Comparison of ENCODE assay signal across 8 mouse cellular contexts in the genomic region with DNA sequence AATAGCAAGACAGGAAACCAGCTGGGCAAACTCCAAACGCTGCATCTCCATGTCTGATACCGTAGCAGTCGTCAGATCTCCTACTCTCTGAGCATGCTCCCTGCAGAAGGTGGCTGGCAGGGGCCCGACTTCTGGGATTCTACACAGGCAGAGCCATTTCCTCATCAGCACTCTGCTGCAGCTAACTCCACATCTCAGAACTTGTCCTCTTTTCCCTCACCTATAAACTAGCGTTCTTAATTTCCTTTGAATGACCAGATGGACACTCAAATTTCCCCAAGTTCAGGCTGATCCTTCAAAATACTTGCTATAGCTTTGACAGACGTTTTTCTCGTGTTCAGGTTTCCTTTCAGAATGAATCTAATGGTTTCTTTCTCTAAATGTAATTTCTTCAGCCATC. TPM values are rescaled to one million over a fixed set of nuclear protein-coding genes. Genes with fewer than 3 reads are reported as not detected.
DNase-seq lines count a peak whose midpoint lies in the region; ATAC-seq and TF ChIP-seq lines count a peak whose summit lies in the region.

No protein-coding gene starts in this region.

- H3K4me2 ChIP-seq in forebrain, embryonic 11.5 days (ENCODE audit: low read depth, low read length, severe bottlenecking): peak overlapping the region; percentile 72
- peak overlapping the region; percentile 84 for H3K4me2 ChIP-seq in limb, embryonic 13.5 days (replicated peaks)
- H3K4me2 ChIP-seq in stomach, embryonic 16.5 days (ENCODE audit: low read depth, low read length): peak overlapping the region; percentile 81

- no peak for TF ChIP-seq CTCF in E14TG2a.4 (conservative IDR thresholded peaks at IDR 0.05; ENCODE audit: low read length)

- peak overlapping the region; percentile 95; the same call in 1 of the 2 replicates for H3K27ac ChIP-seq in heart, embryonic 10.5 days
- no peak overlapping the region for H3K27ac ChIP-seq in forebrain, embryonic 11.5 days (ENCODE audit: low read depth, low read length)
- H3K27ac ChIP-seq in limb, embryonic 13.5 days: no peak overlapping the region
- H3K27ac ChIP-seq in stomach, embryonic 16.5 days (ENCODE audit: low read length): peak overlapping the region; percentile 90

- no peak for DNase-seq in heart, embryonic 10.5 days (ENCODE audit: low spot score)
- no peak for DNase-seq in heart, postnatal 4 days
- DNase-seq in forebrain, embryonic 11.5 days (ENCODE audit: low spot score): no peak
- DNase-seq in spleen, adult 18-20 months: no peak

- H3K36me3 ChIP-seq in heart, embryonic 10.5 days: no peaks in the 10 kb centered on the region
- peaks cover 9% of the 10 kb centered on the region; the same call in 1 of the 2 replicates for H3K36me3 ChIP-seq in E14TG2a.4 (ENCODE audit: insufficient read depth, low read length)
- no peaks in the 10 kb centered on the region for H3K36me3 ChIP-seq in forebrain, embryonic 11.5 days (ENCODE audit: control insufficient read depth, insufficient read depth, low read length)
- H3K36me3 ChIP-seq in limb, embryonic 13.5 days: no peaks in the 10 kb centered on the region
- H3K36me3 ChIP-seq in stomach, embryonic 16.5 days (ENCODE audit: control insufficient read depth, insufficient read depth, low read length): no peaks in the 10 kb centered on the region

- peaks cover 24% of the 10 kb centered on the region for H3K4me1 ChIP-seq in heart, embryonic 10.5 days
- H3K4me1 ChIP-seq in E14TG2a.4 (replicated peaks; ENCODE audit: low read depth, low read length): peaks cover 27% of the 10 kb centered on the region
- peaks cover 9% of the 10 kb centered on the region for H3K4me1 ChIP-seq in forebrain, embryonic 11.5 days (replicated peaks; ENCODE audit: control insufficient read depth, insufficient read depth, low read length)
- H3K4me1 ChIP-seq in limb, embryonic 13.5 days: peaks cover 25% of the 10 kb centered on the region
- peaks cover 16% of the 10 kb centered on the region for H3K4me1 ChIP-seq in stomach, embryonic 16.5 days (ENCODE audit: control insufficient read depth, insufficient read depth, low read length)

- WGBS in heart, embryonic 10.5 days: 47% methylated on average over 7 of the region's 7 CpGs
- WGBS in forebrain, embryonic 11.5 days: 64% methylated on average over 7 of the region's 7 CpGs
- 52% methylated on average over 7 of the region's 7 CpGs for WGBS in limb, embryonic 13.5 days
- 26% methylated on average over 7 of the region's 7 CpGs for WGBS in stomach, embryonic 16.5 days

- no peaks in the 10 kb centered on the region for H3K9me3 ChIP-seq in heart, embryonic 10.5 days
- no peaks in the 10 kb centered on the region for H3K9me3 ChIP-seq in E14TG2a.4 (ENCODE audit: low read length)
- no peaks in the 10 kb centered on the region for H3K9me3 ChIP-seq in forebrain, embryonic 11.5 days (ENCODE audit: control insufficient read depth, low read length)
- no peaks in the 10 kb centered on the region for H3K9me3 ChIP-seq in limb, embryonic 13.5 days
- H3K9me3 ChIP-seq in stomach, embryonic 16.5 days (replicated peaks; ENCODE audit: control insufficient read depth, low read length): no peaks in the 10 kb centered on the region

- H3K4me3 ChIP-seq in heart, embryonic 10.5 days: peak overlapping the region; percentile 89
- peak overlapping the region; percentile 97 for H3K4me3 ChIP-seq in E14TG2a.4 (replicated peaks; ENCODE audit: low read length)
- peak overlapping the region; percentile 91 for H3K4me3 ChIP-seq in forebrain, embryonic 11.5 days (ENCODE audit: low read depth, low read length)
- peak overlapping the region; percentile 98 for H3K4me3 ChIP-seq in limb, embryonic 13.5 days
- H3K4me3 ChIP-seq in stomach, embryonic 16.5 days (replicated peaks; ENCODE audit: low read length): peak overlapping the region; percentile 86

- no peak for ATAC-seq in forebrain, embryonic 11.5 days (replicated peaks; ENCODE audit: low FRiP score)
- ATAC-seq in limb, embryonic 13.5 days (ENCODE audit: low FRiP score, low read depth): no peak
- ATAC-seq in stomach, embryonic 16.5 days (ENCODE audit: insufficient read depth, low FRiP score): no peak
- ATAC-seq in inflammation-experienced regulatory T-cells, adult 6 months: no peak

- no peaks in the 10 kb centered on the region for H3K27me3 ChIP-seq in heart, embryonic 10.5 days (ENCODE audit: insufficient read depth, poor library complexity, severe bottlenecking)
- no peaks in the 10 kb centered on the region for H3K27me3 ChIP-seq in E14TG2a.4 (ENCODE audit: insufficient read depth, low read length)
- no peaks in the 10 kb centered on the region for H3K27me3 ChIP-seq in forebrain, embryonic 11.5 days (ENCODE audit: control insufficient read depth, insufficient read depth, low read length)
- no peaks in the 10 kb centered on the region for H3K27me3 ChIP-seq in limb, embryonic 13.5 days
- no peaks in the 10 kb centered on the region for H3K27me3 ChIP-seq in stomach, embryonic 16.5 days (ENCODE audit: control insufficient read depth, insufficient read depth, low read length)

- peak overlapping the region; percentile 78 for H3K9ac ChIP-seq in forebrain, embryonic 11.5 days (ENCODE audit: low read length)
- H3K9ac ChIP-seq in limb, embryonic 13.5 days: peak overlapping the region; percentile 79
- H3K9ac ChIP-seq in stomach, embryonic 16.5 days (ENCODE audit: low read length): peak overlapping the region; percentile 83

RNA-seq across cellular contexts. Expression of a gene that starts 1.1 kb away (rescaled TPM):
- polyA plus RNA-seq in heart, embryonic 10.5 days (2016; fragmentation: Nextera tagmentation; extraction: Ambion mirVana): 39.5 and 40.6 TPM in 2 replicates
- 10 to 100 TPM; 75.0 to 79.8 TPM for total RNA-seq in heart, postnatal 4 days (2021)
- 86.1 and 89.6 TPM in 2 replicates for polyA plus RNA-seq in forebrain, embryonic 11.5 days (2014; fragmentation: Nextera tagmentation; extraction: Ambion mirVana)
- polyA plus RNA-seq in limb, embryonic 13.5 days (2015; fragmentation: Nextera tagmentation; extraction: Ambion mirVana): 69.9 and 73.9 TPM in 2 replicates
- 41.0 and 42.9 TPM in 2 replicates for polyA plus RNA-seq in stomach, embryonic 16.5 days (2015; fragmentation: Nextera tagmentation; extraction: Ambion mirVana)
- 10 to 100 TPM; 13.2 to 14.9 (median 13.9) TPM for polyA plus RNA-seq in inflammation-experienced regulatory T-cells, adult 6 months (2017; shearing (Covaris generic))

RNA-seq across cellular contexts. Expression of a gene that starts 45.2 kb away (rescaled TPM):
- polyA plus RNA-seq in heart, embryonic 10.5 days (2016; fragmentation: Nextera tagmentation; extraction: Ambion mirVana): 29.1 and 34.1 TPM in 2 replicates
- 10 to 100 TPM; 34.2 to 35.8 TPM for total RNA-seq in heart, postnatal 4 days (2021)
- polyA plus RNA-seq in forebrain, embryonic 11.5 days (2014; fragmentation: Nextera tagmentation; extraction: Ambion mirVana): 66.3 and 67.5 TPM in 2 replicates
- 27.6 and 33.1 TPM in 2 replicates for polyA plus RNA-seq in limb, embryonic 13.5 days (2015; fragmentation: Nextera tagmentation; extraction: Ambion mirVana)
- polyA plus RNA-seq in stomach, embryonic 16.5 days (2015; fragmentation: Nextera tagmentation; extraction: Ambion mirVana): 17.3 and 23.1 TPM in 2 replicates
- 10 to 100 TPM; 59.5 to 72.4 (median 63.1) TPM for polyA plus RNA-seq in inflammation-experienced regulatory T-cells, adult 6 months (2017; shearing (Covaris generic))

Comparison
In these comparisons a context has a peak if more than half of its experiments do, and no peak if none do; other contexts are left out.
1. H3K27ac ChIP-seq: peak in heart, embryonic 10.5 days (single experiment) and stomach, embryonic 16.5 days (single experiment); none in forebrain, embryonic 11.5 days (single experiment) and limb, embryonic 13.5 days (single experiment).
2. Peak in every context shown above with its lines, with median percentiles within 50 percentile points of each other: H3K4me3 ChIP-seq, H3K4me2 ChIP-seq and H3K9ac ChIP-seq.